Comparison of ENCODE assay signal across 30 mouse cellular contexts in genomic region chr9:88025936-88026335, GRCm38 (mm10).
"Had no signal": no experiment of that assay in that cellular context is flagged by ENCODE, and none has a peak within 500 bp of the region (broad histone marks: within the 10 kb centered on the region; RNA-seq: fewer than 3 reads in every experiment).

No protein-coding gene starts in this region.

- H3K27ac ChIP-seq: left cerebral cortex, adult 2 months; limb, embryonic 10.5 days; limb, embryonic 12.5 days; limb, embryonic 13.5 days; limb, embryonic 15.5 days; liver, embryonic 12.5 days; liver, embryonic 13.5 days; liver, embryonic 14.5 days; liver, embryonic 15.5 days; lung, embryonic 15.5 days; macrophage; midbrain, embryonic 10.5 days; midbrain, embryonic 12.5 days; midbrain, embryonic 15.5 days; neural tube, embryonic 12.5 days had no signal

- DNase-seq: left cerebral cortex, postnatal 4 days; liver; liver, embryonic 13.5 days; liver, postnatal 0 days; lung, adult 18-20 months; lung, adult 2 months; lung, embryonic 14.5 days; lung, postnatal 10 days; lung, postnatal 14 days; lung, postnatal 36 days; midbrain, embryonic 14.5 days had no signal

- H3K4me3 ChIP-seq: left cerebral cortex, adult 2 months; limb, embryonic 10.5 days; limb, embryonic 12.5 days; limb, embryonic 13.5 days; limb, embryonic 15.5 days; liver, embryonic 12.5 days; liver, embryonic 13.5 days; liver, embryonic 15.5 days; lung, embryonic 15.5 days; megakaryocyte, embryonic 14.5 days; midbrain, embryonic 10.5 days; midbrain, embryonic 12.5 days; midbrain, embryonic 15.5 days; neural tube, embryonic 12.5 days had no signal

- H3K9ac ChIP-seq: limb, embryonic 12.5 days; limb, embryonic 13.5 days; limb, embryonic 15.5 days; liver, embryonic 12.5 days; liver, embryonic 13.5 days; liver, embryonic 14.5 days; liver, embryonic 15.5 days; liver, postnatal 0 days; lung, embryonic 14.5 days; lung, embryonic 15.5 days; midbrain, embryonic 12.5 days; midbrain, embryonic 15.5 days; neural tube, embryonic 12.5 days had no signal

- ATAC-seq: liver, embryonic 12.5 days; liver, postnatal 0 days; lung, postnatal 0 days; midbrain, embryonic 15.5 days; midbrain, embryonic 16.5 days had no signal

- H3K4me1 ChIP-seq: limb, embryonic 12.5 days; liver, embryonic 12.5 days; liver, embryonic 13.5 days; liver, embryonic 15.5 days; lung, embryonic 15.5 days; megakaryocyte, embryonic 14.5 days; midbrain, embryonic 10.5 days; midbrain, embryonic 12.5 days; midbrain, embryonic 15.5 days; neural tube, embryonic 12.5 days had no signal

- H3K9me3 ChIP-seq: limb, embryonic 10.5 days; limb, embryonic 12.5 days; limb, embryonic 13.5 days; limb, embryonic 15.5 days; liver, embryonic 12.5 days; liver, embryonic 13.5 days; liver, embryonic 15.5 days; lung, embryonic 15.5 days; midbrain, embryonic 10.5 days; midbrain, embryonic 12.5 days; midbrain, embryonic 15.5 days; neural tube, embryonic 12.5 days had no signal

- H3K27me3 ChIP-seq: limb, embryonic 12.5 days; limb, embryonic 13.5 days; limb, embryonic 15.5 days; liver, embryonic 12.5 days; liver, embryonic 13.5 days; liver, embryonic 15.5 days; lung, embryonic 15.5 days; megakaryocyte, embryonic 14.5 days; midbrain, embryonic 12.5 days; midbrain, embryonic 15.5 days; neural tube, embryonic 12.5 days had no signal

- H3K4me2 ChIP-seq: limb, embryonic 12.5 days; limb, embryonic 13.5 days; limb, embryonic 15.5 days; liver, embryonic 11.5 days; liver, embryonic 12.5 days; liver, embryonic 13.5 days; liver, embryonic 15.5 days; lung, embryonic 14.5 days; lung, embryonic 15.5 days; midbrain, embryonic 11.5 days; midbrain, embryonic 12.5 days; midbrain, embryonic 15.5 days; neural tube, embryonic 12.5 days had no signal

- H3K36me3 ChIP-seq: limb, embryonic 10.5 days; limb, embryonic 12.5 days; limb, embryonic 13.5 days; limb, embryonic 15.5 days; liver, embryonic 12.5 days; liver, embryonic 13.5 days; liver, embryonic 15.5 days; lung, embryonic 15.5 days; midbrain, embryonic 10.5 days; midbrain, embryonic 12.5 days; midbrain, embryonic 15.5 days; neural tube, embryonic 12.5 days had no signal
